Mouse (Mus musculus) cerebral cortex, adult 2 months (tissue): Measurements from ENCODE around the gene Tbc1d8.

Experiments used
- WGBS: fragments of 180-500 bp; shearing (Covaris S2); methylation state at CpG from one replicate; pipeline ENCODE4 v1.1.7; 2018; 5-methylcytosine and 5-hydroxymethylcytosine counted together

Tbc1d8 gene

DNA sequence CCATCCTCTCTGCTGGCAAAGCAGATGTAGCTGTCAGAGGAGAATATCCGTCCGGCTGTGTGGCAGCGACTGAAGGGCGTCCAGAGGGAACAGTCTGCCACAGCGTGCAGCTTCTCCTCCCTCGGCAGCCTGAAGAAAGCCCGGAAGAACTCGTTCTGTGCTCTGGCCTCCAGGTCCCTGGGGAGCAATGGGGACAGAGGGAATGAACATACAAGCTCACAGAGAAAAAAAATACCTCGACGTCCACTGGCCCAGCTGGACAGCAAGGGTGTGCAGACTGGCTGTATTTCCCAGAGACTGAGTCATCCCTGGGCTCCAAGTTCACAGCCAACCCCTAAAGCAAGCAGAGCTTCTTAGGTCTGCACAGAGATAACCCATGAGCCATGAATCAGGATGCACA, 84.5 kb downstream of the Tbc1d8 start:
- 80% methylated on average over 10 of the region's 10 CpGs for WGBS

DNA sequence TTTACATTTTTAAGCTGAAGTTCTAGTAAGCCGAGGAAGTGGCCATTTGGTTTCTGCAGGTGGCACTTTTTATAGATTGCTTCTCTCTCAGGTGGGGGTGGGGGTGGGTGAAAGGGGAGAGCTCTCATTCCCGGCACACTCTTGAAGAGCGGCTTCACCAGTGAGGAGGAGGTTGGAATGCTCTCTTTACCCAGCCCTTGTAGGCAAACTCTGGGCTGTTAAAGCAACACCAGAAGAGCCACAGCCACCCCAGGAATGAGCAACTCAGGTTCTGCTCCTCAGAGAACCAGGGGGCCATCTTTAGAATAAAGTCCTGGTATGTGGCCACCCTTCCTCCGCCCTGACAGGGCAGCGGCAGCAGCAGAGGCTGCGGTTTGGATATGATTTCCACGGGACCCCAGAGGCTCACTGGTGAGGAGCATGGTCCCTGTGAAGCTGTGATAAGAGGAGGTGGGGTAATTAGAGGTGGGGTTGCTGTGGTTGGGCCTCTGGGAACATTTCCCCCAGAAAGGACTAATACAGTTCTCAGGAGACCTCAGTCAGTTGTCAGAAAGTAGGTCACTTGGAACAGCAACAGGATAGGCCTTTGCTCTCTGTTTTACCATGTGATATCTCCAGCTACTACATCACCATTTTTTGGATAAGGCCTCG, 85.2 kb downstream of the Tbc1d8 start:
- WGBS: 88% methylated on average over 8 of the region's 8 CpGs

DNA sequence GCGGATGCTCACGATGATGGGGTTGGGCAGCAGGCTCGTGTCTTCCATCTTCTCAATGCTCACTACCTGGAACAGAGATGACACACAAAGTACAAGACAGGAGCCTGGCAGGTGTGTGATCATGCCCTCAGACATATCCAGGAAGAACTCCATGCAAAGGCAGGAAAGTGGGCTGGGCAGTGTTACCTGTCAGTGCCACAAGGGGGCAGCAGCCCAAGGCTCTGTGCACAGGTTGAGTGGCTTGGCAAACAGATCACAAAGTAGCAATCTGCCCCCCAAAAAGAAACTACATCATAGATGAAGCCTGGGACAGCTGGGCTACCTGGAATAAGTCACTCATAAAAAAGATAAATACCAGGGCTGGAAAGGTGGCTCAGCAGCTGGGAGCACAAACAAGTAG, 86.4 kb downstream of the Tbc1d8 start:
- 68% methylated on average over 3 of the region's 3 CpGs for WGBS

DNA sequence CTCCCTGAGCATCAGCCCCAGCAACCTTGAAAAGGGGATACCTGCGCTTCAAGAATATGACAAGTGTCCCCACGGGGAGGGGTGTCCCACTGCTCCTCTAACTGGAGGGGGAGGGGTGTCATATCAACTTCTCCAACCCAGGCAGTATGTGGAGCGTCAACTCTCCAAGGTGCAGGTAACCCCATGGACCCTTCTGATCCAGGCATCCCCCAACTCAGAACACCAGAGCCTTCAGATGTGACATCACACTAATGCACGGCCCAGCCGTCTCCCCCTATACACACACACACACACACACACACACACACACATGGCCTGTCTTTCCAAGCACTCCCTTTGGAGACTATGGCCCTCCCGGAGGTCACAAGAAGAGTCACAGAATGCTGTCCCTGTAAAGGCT, 86.9 kb downstream of the Tbc1d8 start:
- WGBS: 93% methylated on average over 6 of the region's 6 CpGs

DNA sequence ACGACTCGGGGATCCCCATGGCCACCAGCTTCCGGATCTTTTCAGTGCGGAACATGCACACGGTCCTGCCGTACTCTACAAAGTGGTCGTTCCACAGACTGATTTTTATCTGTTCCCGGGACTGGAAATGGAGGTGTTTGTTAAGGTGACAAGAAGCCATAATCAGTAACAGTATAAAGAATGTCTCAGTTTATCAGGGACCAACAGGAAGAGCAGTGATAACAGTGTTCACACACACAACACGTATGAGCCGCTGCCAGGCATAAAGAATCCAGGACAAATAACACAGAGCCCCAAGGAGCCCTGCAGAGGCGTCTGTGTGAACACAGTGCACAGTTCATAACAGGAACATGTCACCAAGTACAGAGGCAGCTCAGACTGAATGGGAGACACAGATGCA, 89.2 kb downstream of the Tbc1d8 start:
- 90% methylated on average over 11 of the region's 11 CpGs for WGBS

DNA sequence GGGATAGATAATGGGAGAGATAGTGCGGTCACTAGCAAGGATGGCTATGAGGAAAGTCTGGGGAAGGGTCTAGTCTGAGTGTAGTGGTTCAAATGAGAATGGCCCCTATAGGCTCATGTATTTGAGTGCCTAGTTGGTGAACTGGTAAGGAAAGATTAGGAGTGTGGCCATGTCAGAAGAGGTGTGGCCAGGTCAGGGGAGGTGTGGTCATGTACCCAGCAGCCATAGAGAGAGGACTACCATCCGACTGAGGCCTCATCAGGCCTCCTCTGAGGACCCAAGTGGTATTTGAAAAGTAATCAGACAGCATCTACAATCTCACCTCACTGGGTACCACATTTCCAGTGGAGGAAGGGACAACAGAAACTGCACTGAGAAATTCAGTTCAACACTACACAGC, 90.4 kb downstream of the Tbc1d8 start:
- 86% methylated on average over 2 of the region's 2 CpGs for WGBS

DNA sequence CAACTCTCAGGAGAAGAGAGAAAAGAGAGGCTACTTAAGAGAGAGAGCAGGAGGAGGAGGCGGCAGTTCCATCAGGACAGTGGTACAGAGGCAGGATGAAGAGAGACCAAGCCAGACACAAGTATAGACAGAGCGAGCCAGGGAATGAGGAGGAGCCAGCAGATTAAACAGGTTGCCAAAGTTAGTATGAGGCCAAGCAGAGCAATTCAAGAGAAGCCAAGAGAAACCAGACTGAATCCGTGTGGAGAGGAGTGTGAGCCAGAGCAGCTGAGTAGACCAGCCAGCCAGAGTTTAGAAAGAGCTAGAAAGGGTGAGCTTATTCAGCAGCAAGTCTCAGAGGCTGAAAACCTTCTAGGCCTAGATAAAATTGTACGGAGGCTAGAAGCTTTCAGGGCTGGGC, 91.1 kb downstream of the Tbc1d8 start:
- 53% methylated on average over 4 of the region's 4 CpGs for WGBS

DNA sequence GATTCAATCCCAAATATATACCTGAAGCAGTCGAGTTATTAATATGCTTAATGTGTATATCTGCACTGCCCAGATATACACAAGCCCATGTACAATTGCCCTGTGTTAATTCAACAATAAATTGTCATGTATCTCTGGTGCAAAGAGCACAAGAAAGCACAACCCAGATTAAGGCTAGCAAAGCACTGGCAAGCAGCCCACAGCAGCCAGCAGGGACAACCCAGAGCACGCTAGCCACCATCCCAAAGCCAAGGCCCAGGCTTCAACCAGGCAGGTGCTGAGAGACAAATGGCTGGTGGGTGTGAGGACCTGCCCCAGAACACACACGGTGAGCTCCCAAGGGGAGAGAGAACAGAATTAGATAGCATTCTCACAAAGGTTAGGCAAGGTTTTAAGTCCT, 92.1 kb downstream of the Tbc1d8 start:
- WGBS: 70% methylated on average over 3 of the region's 3 CpGs

DNA sequence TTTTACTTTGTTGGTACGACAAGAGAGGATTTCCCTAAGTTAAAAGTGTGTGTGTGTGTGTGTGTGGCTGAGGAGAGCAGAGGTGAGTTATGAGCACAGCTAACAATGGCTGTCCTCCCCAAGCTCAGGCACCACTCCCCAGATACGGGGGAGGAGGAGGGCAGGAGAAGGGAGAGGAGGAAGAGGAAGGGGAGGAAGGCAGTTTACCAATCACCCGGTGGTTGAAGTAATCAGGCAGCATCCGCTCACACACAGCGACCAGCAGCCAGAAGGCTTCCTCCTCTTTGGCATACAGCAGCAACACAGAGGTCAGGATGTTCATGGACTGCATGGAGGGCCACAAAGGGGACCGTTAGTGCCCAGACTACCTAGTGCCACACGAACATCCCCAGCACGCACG, 93.6 kb downstream of the Tbc1d8 start:
- WGBS: 86% methylated on average over 9 of the region's 9 CpGs

DNA sequence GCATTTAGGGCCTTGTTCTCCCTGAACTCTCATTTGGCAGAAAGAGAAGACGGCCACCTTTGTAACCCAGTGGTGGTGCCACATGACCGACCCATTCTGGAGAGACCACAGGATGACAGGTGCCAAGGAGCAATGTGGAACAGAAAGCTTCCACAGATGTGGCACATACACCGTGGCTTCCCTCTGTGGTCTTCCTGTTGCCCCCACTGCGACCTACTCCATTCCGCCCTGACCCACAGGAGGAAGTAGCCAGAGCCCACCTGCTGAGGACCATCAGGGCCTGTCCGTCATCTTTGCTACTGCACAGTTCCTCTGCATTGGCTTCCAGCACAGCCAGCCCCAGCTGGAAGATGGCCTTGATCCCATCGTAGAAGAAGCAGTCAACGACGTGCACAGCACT, 97.5 kb downstream of the Tbc1d8 start:
- 90% methylated on average over 9 of the region's 9 CpGs for WGBS

DNA sequence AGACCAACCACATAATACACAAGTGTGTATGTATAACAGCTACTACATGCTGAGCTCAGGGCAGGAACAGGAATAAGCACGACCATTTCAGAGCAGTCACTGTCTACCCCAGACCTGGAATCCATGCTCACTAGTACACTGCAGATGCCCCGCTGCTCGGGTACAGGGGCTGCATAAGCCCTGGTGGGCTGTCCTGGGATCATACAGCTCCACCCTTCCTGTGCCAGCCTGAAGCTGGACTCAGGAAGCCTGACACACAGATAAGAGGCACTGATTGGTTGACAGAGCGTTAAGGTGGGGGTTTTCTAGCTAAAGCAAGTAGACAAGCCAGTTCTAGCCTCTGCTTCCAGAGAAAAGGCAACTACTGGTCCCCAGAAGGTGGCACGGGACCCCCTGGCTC, 99.5 kb downstream of the Tbc1d8 start:
- 78% methylated on average over 5 of the region's 5 CpGs for WGBS

DNA sequence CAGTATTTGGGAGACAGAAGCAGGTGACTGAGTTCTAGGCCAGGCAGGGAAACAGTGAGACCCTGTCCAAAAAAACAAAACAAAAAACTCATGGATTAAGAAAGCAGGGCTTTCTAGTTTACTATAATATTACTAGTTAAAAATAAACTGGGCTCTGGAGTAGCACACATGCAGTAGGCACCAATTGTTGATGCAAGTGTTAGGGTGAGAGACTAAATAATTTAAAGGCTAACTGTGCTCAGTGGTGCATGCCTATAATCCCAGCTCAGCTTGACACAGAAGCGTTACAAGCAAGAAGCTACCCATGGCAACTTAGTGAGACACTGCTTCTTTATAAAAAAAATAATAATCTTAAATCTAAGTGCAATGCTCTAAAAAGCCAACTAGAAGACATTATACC, 100.0 kb downstream of the Tbc1d8 start:
- 67% methylated on average over 1 of the region's 1 CpGs for WGBS

DNA sequence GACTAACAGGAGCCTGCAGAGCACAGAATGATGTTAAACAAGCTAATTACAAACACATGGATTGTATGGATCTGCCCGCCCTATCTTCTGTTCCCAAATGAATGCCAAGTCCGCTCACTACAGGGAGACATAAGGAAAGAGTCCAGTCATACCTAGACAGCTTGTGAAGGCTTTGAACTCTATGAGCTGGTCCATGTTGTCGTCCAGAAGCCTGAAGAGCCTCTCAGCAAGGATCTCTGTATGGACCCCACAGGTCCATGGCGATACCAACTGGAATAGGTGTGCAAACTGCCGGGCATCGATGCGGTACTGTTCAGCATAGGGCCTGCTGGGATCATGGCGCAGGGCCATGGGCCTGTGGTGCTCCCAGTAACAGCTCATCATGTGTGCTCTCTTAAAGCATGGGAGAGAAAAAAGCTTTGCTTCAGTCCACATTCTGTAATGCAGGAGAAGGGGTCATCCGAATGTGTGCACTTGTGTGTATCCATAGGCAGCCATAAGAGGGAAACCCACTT, 101.8 kb downstream of the Tbc1d8 start:
- 96% methylated on average over 9 of the region's 9 CpGs for WGBS

DNA sequence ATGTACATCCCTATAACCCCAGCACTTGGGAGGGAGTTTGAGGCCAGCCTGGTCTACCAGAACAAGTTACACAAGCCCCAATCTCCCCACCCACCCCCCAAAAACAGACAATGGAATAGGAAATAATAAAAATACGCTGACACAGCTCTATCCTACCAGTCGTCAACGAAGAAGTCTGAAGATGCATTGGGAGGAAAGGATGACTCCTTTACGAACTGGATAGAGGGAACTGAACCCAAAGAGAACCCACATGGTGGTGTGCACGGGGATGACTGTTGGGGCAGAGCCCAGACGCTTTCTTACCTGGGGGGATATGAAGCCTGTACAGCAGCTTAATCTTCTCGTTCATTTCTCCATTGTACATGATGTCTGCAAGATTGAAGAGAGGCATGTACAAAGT, 102.4 kb downstream of the Tbc1d8 start:
- WGBS: 86% methylated on average over 7 of the region's 7 CpGs

DNA sequence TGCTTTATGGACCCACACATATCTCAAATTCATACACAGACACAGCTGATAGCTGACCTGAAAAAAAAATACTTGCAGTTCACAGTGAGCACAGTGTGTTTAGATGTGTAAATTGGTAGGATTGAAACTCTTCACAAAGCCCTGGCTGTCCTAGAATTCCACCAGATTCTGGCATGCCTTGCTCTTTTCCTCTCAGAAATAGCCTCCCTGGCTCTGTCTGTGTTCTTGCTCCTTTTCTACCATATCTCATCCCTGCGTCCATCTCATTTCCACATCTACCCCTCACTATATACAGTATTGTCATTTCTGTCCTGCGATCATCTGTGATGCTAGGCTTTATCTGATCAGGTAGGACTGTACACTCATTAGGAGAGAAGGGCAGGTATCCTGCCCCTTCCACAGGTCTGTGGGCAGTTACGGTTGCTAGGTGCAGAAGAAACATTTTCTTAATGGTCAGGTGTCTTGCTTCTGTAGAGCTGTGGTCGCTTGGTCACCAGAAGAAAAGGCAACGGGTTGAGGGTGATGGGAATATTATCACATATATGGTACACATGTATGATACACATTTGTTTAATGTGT, 104.2 kb downstream of the Tbc1d8 start:
- 75% methylated on average over 5 of the region's 5 CpGs for WGBS

DNA sequence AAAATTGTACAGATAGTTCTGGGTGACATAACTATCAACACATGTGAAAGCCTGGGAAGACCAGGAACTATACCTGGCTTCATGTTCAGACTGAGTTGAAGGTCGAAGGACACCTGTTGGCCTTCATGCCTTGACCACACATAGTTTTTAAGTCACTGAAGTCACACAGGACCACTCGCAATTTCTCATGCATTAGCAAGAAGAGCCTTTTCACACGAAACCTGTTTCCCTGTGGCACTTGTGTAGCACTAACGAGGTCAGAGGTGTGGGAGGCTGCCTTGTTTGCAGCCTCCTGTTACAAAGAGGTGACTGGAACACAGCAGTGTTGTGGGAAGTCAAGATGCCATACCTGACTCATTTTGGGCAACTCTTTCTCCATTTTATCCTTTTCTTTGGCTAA, 105.2 kb downstream of the Tbc1d8 start:
- 65% methylated on average over 4 of the region's 4 CpGs for WGBS

DNA sequence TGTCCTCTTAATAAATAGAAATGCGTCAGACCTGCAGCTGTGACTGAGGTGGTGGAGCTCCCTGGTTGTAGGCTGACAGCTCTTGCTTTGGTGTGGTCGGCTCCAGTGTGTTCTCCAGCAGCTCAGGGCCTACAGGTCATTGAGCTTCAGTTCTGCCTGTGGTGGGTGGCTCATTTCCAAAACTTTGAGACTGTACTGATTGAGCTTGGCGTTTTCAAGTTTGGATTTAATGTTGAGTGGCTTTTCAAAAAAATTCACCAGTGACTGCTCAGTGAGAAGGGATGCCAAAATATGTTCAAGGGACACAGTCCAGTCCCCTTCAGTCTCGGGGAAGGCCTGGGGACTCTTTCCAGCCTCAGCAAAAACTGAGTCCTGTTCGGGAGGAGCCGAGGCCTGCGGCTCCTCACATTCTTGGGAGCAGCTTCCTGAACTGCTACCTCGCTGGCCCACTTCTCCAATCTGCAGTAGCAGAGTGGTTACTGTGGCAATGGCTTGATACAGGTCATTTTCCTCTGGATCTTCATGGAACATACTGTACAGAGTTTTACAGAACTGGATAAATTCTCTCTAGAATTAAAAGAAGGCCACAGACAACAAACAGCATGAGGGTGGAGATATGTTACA, 106.2 kb downstream of the Tbc1d8 start:
- WGBS: 61% methylated on average over 8 of the region's 8 CpGs

DNA sequence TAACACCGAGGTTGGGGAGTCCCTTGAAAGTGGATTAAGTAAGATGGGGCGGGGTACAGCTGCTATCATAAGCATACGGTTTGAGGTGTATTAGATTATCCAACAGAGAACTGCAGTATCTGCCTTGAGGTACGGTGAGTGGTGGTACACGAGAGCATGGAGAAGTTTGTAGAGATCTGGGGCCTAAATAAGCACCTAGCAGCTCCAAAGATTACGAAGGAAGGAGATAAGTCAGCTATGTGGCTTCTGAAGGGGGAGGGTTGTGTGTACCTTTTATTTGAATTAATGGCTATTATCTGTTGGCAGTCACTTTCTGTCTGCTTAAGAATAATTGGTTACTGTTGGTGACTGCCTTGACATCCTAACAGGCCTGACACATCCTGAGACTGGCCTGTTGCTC, 108.1 kb downstream of the Tbc1d8 start:
- 78% methylated on average over 6 of the region's 6 CpGs for WGBS

DNA sequence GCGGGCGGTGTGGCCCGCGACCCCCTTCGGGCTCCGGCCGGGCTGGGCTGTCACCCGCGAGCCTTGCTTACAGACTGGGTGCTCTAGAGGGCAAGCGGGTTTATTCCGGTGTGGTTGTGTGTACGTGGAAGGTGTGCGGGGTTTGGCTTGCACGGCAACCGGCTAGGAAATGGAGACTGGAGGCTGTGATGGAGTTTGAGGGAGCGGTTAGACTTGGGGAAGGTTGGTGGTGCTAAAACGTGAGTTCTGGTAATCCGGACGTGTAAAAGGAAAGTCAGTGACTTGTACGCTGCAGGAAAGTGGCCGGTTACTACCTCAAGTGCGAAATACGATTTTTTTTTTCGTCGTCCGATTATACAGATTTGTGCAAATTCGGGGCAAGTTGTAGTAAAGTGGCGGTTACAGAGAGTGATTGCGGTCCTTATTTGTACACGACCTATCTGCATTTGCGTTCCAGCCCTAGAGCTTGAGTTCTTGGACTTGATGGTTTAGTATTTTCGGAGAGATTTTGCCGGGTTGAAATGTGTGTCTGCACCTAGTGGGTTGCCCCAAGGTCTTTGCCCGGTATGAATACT, 110.2 kb downstream of the Tbc1d8 start:
- under 1% methylated on average over 34 of the region's 34 CpGs for WGBS

DNA sequence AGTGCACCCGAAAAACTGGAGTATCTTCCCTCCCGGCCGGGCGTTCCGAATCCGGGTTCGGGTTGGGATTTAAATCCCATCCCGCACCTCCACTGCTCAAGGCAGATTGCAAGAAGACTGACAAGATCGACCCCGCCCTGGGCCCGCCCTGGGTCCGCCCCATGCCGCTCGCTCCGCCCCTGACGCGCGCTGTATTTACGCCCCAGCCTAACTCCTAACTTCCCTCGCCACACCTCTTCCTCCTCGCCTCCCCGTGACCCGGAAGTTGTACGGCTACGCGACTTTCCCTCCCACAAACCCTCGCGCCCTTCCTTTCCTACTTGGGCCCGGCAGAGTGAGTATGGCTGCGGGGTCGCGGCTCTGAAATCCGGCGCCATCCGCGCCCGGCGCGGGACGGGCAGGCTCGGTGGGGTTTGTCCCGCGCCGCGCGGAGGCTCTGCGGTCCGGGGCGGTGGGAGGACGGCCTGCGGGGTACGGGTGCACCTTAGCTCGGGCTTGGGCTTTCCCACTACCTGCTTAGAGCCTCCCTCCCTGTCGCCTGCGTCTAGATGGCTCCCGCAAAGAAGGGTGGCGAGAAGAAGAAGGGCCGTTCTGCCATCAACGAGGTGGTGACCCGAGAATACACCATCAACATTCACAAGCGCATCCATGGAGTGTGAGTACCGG, 110.8 kb downstream of the Tbc1d8 start, which contains the start of gene Rpl31:
TSS of gene Rpl31 (plus strand) at position 242 of the 666 bp plus-strand sequence.
- WGBS: under 1% methylated on average over 62 of the region's 62 CpGs

DNA sequence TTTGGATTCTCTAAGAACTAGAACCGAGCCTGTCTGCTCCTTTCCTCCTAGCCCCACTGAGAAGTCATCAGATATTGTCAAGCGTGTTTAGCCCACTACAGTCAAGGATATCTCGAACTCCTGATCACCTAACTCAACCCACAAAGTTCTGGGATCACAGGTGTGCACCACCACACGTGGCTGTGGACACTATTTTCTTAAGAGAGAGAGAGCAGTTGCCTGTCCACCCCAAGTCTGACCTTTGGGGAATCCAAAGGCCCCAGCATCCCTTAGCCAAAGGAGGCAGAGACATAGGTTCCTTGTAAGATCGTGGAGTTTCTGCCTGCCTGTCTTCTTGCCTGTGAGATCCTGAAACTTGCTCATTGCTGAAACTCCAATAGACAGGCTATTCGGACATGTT, 111.5 kb downstream of the Tbc1d8 start:
- 18% methylated on average over 6 of the region's 6 CpGs for WGBS

DNA sequence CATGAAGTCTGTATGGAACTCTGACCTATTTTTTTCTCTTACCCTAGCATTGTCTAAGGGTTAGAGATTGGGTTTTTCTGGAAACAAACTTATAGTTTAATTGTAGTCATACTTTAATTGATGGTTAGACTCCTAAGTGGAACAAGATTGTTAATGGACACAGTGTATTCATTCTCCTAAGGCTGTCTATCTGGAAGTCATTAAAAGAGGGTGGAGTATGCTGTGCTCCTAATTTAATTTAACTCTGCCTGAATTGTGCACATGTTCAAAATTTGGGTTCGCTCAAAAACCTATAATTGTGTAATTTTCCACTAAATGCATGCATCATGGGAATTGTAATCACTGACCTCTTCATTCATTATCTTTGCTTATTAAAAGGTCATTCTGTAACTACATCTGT, 113.0 kb downstream of the Tbc1d8 start:
- 83% methylated on average over 1 of the region's 1 CpGs for WGBS
